Mouse (Mus musculus): ENCODE data around the gene Tbrg1. TPM values are rescaled to one million over a fixed set of nuclear protein-coding genes. Genes with fewer than 3 reads are reported as not detected.
A peak's percentile ranks its signal among the peaks of the same experiment; 100 is the strongest.

Tbrg1 gene
- total and polyA plus RNA-seq, 3 experiments, result 127 to 159 TPM; not detected in 1

- no peaks in the 10 kb centered on the region; a peak in 1 of 4 replicates for H3K27me3 ChIP-seq (ENCODE audit: control insufficient read depth in 1 of 2, insufficient read depth in 2 of 2, low read length in 2 of 2)
- no peaks in the 10 kb centered on the region for H3K9me3 ChIP-seq (replicated peaks; ENCODE audit: insufficient read depth, low read length)
- peaks cover 0 to 20% of the 10 kb centered on the region in 2 experiments; a peak in 2 of 4 replicates for H3K36me3 ChIP-seq (ENCODE audit: control insufficient read depth in 1 of 2, insufficient read depth in 2 of 2, low read length in 2 of 2)
- no peak within 1 kb of the TSS for H3K9ac ChIP-seq (ENCODE audit: control insufficient read depth, low read depth, low read length, poor library complexity, severe bottlenecking)
- H3K4me1 ChIP-seq (ENCODE audit: control insufficient read depth in 1 of 2, insufficient read depth in 2 of 2, low read length in 2 of 2), result peaks cover 24 to 32% of the 10 kb centered on the region in 2 experiments
- no peak within 1 kb of the TSS for H3K27ac ChIP-seq (ENCODE audit: control insufficient read depth, low read depth, low read length)
- TF ChIP-seq RCOR1 (IDR thresholded peaks at IDR 0.05; ENCODE audit: low read depth, low read length), result peak; percentile 49; the same call in 1 of the 2 replicates
- 0 out of 2 replicates have a peak, but pooled peaks have one; percentile 25 for TF ChIP-seq TBP (IDR thresholded peaks at IDR 0.05; ENCODE audit: low read depth, low read length)
- TF ChIP-seq EP300 (IDR thresholded peaks at IDR 0.05; ENCODE audit: low read depth in 1 of 2, low read length in 2 of 2), result 0 out of 4 replicates have a peak, but pooled peaks of 1 of the 2 experiments have one; percentile 29
- peak; percentile 78 for TF ChIP-seq GATA1 (IDR thresholded peaks at IDR 0.05; ENCODE audit: low read depth, low read length)
- no peak for TF ChIP-seq TAL1 (IDR thresholded peaks at IDR 0.05; ENCODE audit: low read length)
- no peak for TF ChIP-seq SMC3 (IDR thresholded peaks at IDR 0.05; ENCODE audit: low read depth, low read length)
- no peak within 1 kb of the TSS for H3K4me3 ChIP-seq (ENCODE audit: control insufficient read depth in 1 of 2, insufficient read depth in 1 of 2, low read depth in 2 of 2, low read length in 2 of 2)
- DNase-seq (ENCODE audit: low read depth, low spot score), result peak; percentile 51
- H3K79me2 ChIP-seq (ENCODE audit: control insufficient read depth, insufficient read depth, low read length, poor library complexity), result no peaks in the 10 kb centered on the region
Measured at GRCm38 (mm10) chr9:37669115-37669514, 12.0 kb upstream of the Tbrg1 start, which contains the start of gene Panx3. Panx3 (minus strand) TSS chr9:37669235.

GRCm38 (mm10) chr9:37666045-37666444 lies 8.9 kb upstream of the Tbrg1 start:
- H3K36me3 ChIP-seq (ENCODE audit: control insufficient read depth in 1 of 2, insufficient read depth in 2 of 2, low read length in 2 of 2), result peaks cover 0 to 23% of the 10 kb centered on the region in 2 experiments; a peak in 2 of 4 replicates
- H3K4me1 ChIP-seq (ENCODE audit: control insufficient read depth in 1 of 2, insufficient read depth in 2 of 2, low read length in 2 of 2), result peaks cover 26 to 35% of the 10 kb centered on the region in 2 experiments
- TF ChIP-seq RAD21 (IDR thresholded peaks at IDR 0.05; ENCODE audit: low read depth, low read length) (no peak), ZKSCAN1 (IDR thresholded peaks at IDR 0.05; ENCODE audit: low read depth, low read length) (no peak), BHLHE40 (IDR thresholded peaks at IDR 0.05; ENCODE audit: borderline replicate concordance, low read depth, low read length) (no peak), MYB (IDR thresholded peaks at IDR 0.05; ENCODE audit: low read depth, low read length) (peak; percentile 95), JUND (IDR thresholded peaks at IDR 0.05; ENCODE audit: low read depth, low read length) (no peak), GABPA (IDR thresholded peaks at IDR 0.05; ENCODE audit: low read depth, low read length) (no peak), CHD2 (IDR thresholded peaks at IDR 0.05; ENCODE audit: low read length) (no peak), NELFE (IDR thresholded peaks at IDR 0.05; ENCODE audit: low read depth, low read length) (no peak), POLR2AphosphoS2 (IDR thresholded peaks at IDR 0.05; ENCODE audit: low read length) (no peak; the same call in 1 of the 2 replicates), MXI1 (IDR thresholded peaks at IDR 0.05; ENCODE audit: low read depth, low read length) (peak; percentile 20; the same call in 1 of the 2 replicates), E2F4 (IDR thresholded peaks at IDR 0.05; ENCODE audit: borderline replicate concordance, low read depth, low read length) (no peak), MEF2A (IDR thresholded peaks at IDR 0.05; ENCODE audit: extremely low read depth, insufficient replicate concordance, low read depth, low read length, poor library complexity, severe bottlenecking) (no peak), HCFC1 (IDR thresholded peaks at IDR 0.05; ENCODE audit: low read depth, low read length) (peak; percentile 49; the same call in 1 of the 2 replicates), ELF1 (IDR thresholded peaks at IDR 0.05; ENCODE audit: low read depth, low read length) (no peak), CTCF (IDR thresholded peaks at IDR 0.05 in 2 of 3, conservative IDR thresholded peaks at IDR 0.05 in 1 of 3; ENCODE audit: control insufficient read depth in 1 of 3, insufficient read depth in 1 of 3, low read depth in 2 of 3, low read length in 3 of 3, poor library complexity in 1 of 3, severe bottlenecking in 1 of 3) (no peak), POLR2A (IDR thresholded peaks at IDR 0.05; ENCODE audit: control insufficient read depth in 1 of 2, insufficient read depth in 1 of 2, low read depth in 1 of 2, low read length in 2 of 2, poor library complexity in 1 of 2) (peak in 1 of 2 experiments; percentile 46; a peak in 1 of 4 replicates), ZNF384 (IDR thresholded peaks at IDR 0.05; ENCODE audit: low read depth, low read length) (no peak), RCOR1 (IDR thresholded peaks at IDR 0.05; ENCODE audit: low read depth, low read length) (no peak), USF2 (IDR thresholded peaks at IDR 0.05; ENCODE audit: borderline replicate concordance in 1 of 2, insufficient read depth in 1 of 2, low read depth in 1 of 2, low read length in 2 of 2) (no peak), ETS1 (IDR thresholded peaks at IDR 0.05; ENCODE audit: low read depth, low read length) (peak; percentile 80), UBTF (IDR thresholded peaks at IDR 0.05; ENCODE audit: borderline replicate concordance, insufficient read depth, low read depth, low read length) (no peak), SIN3A (IDR thresholded peaks at IDR 0.05; ENCODE audit: low read length) (no peak; the same call in none of the 2 replicates), POLR2AphosphoS5 (IDR thresholded peaks at IDR 0.05; ENCODE audit: borderline replicate concordance, low read depth, low read length) (no peak), SMC3 (IDR thresholded peaks at IDR 0.05; ENCODE audit: low read depth, low read length) (no peak), KAT2A (conservative IDR thresholded peaks at IDR 0.05; ENCODE audit: low read depth, low read length) (no peak), EP300 (IDR thresholded peaks at IDR 0.05; ENCODE audit: low read depth in 1 of 2, low read length in 2 of 2) (peak; percentile 83 to 93), NRF1 (IDR thresholded peaks at IDR 0.05; ENCODE audit: insufficient read depth, low read depth, low read length, poor library complexity, severe bottlenecking) (no peak)

More at GRCm38 (mm10) chr9:37666045-37666444, 8.9 kb upstream of the Tbrg1 start:
- H3K9ac ChIP-seq (ENCODE audit: control insufficient read depth, low read depth, low read length, poor library complexity, severe bottlenecking), result peak overlapping the region; percentile 29; the same call in 1 of the 2 replicates
- peak; percentile 64 for DNase-seq (ENCODE audit: low read depth, low spot score)
- H3K79me2 ChIP-seq (ENCODE audit: control insufficient read depth, insufficient read depth, low read length, poor library complexity), result no peaks in the 10 kb centered on the region
- H3K27ac ChIP-seq (ENCODE audit: control insufficient read depth, low read depth, low read length), result peak overlapping the region; percentile 59
- H3K9me3 ChIP-seq (replicated peaks; ENCODE audit: insufficient read depth, low read length), result no peaks in the 10 kb centered on the region
- no peaks in the 10 kb centered on the region for H3K27me3 ChIP-seq (ENCODE audit: control insufficient read depth in 1 of 2, insufficient read depth in 2 of 2, low read length in 2 of 2)
- peak overlapping the region in 1 of 2 experiments; percentile 30; a peak in 2 of 4 replicates for H3K4me3 ChIP-seq (ENCODE audit: control insufficient read depth in 1 of 2, insufficient read depth in 1 of 2, low read depth in 2 of 2, low read length in 2 of 2)
